Mouse (Mus musculus) embryo, embryonic 9.5 days (tissue): ENCODE measurements around the gene Pikfyve.

Experiments used
- DNase-seq: peaks from one replicate; pipeline ENCODE4 v3.0.0-alpha.2; 2017; ENCODE audit errors: extremely low spot score

The Pikfyve gene

DNA sequence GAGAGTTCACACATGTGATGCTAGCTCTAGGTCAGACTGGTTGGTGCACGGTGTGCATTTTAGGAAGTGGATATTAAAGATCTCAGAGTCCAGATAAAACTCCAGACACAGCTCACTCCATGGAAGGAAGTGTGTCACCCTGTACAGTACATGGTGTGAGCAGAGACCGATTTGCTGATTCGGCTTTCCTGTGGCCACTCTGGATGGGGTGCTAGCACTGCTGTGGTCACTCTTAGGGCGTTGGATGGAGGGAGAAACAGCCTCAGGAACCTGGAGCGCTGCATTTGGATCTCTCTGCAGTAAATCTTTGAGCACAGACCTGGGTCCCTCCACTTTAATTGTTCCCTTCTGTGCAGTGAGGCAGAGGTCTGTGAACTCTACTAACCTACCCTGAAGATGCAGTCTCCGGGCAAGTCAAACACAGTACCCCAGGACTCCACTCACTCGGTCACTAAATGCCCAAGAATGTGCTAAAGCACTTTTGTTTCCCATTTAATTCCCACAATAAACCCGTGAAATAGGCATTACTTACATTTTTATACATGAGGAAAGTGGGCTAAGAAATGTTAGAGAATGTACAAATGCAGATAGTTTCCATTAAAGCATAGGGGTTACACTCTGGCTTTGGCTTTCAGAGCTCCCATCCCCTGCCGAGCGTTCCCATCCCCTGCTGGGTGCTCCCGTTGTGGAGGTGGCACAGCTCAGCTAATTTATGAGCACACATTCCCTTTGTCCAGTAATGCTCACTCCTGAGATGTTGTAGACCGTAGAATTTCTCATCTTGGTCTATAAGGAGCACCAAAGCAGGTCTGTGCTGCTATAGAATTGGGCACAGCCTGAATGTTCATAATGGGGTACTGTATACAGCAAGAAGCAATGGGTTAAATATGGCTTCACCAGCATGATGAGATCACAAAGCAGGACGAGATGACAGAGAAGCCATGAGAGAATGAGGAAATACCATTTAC, 127.9 kb downstream of the Pikfyve start:
- DNase-seq, result no peak

DNA sequence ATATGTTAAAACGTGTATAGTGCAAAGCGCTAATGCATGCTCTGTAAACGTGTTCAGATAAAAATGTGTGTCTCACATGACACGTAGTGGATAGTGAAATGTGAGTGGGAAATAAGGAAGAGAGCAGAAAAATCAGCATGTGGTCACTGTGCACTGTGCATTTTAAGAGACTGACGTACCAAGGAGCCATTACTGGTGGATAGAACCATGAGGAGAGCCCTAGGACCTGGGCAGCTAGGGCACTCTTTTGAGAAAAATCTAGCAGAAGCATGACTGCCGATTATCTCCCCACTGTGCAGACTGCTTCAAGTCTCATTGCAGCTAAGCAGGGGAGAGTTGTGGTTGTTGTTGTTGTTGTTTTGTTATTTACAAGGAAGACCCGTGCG, 128.5 kb downstream of the Pikfyve start:
- no peak for DNase-seq
